ENCODE assay signal across 1 mouse cellular context in the genomic region with DNA sequence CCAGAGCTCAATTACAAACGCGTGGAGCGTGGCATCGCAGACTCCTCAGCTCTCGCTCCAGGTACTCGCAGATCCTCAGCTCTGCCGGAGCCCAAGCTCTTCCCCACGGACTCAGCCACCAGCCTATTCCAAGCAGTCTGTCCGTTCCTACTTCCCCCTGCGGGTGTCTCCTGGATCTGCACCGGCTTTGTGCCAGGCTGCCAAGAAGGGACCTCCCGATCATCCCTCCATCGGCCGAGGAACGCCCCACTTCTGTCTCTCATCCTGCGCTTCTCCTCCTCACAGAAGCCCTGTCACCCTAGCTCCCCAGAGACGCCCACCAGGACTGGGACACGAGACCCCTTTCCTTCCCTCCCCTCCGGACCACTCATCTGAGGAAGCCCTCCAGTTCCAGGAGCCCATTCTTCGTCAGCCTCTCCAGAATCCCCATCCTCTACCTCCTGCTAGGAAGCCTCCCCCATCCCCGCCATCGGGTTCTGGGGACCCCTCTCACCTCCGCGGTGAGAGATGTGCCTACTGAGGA.
A peak's percentile ranks its signal among the peaks of the same experiment; 100 is the strongest.
TF ChIP-seq lines count a peak whose summit lies in the region.

No protein-coding gene starts in this region.

TF ChIP-seq in MEL, 35 proteins besides CTCF, POLR2A, EP300 and RAD21 (continued from another document):
- TF ChIP-seq MAZ (IDR thresholded peaks at IDR 0.05; ENCODE audit: low read depth, low read length) (no peak), ZMIZ1 (IDR thresholded peaks at IDR 0.05; ENCODE audit: low read depth, low read length) (no peak), MAX (IDR thresholded peaks at IDR 0.05; ENCODE audit: low read length) (no peak), SMC3 (IDR thresholded peaks at IDR 0.05; ENCODE audit: low read depth, low read length) (peak; percentile 17; the same call in 1 of the 2 replicates), ELF1 (IDR thresholded peaks at IDR 0.05; ENCODE audit: low read depth, low read length) (no peak), NRF1 (IDR thresholded peaks at IDR 0.05; ENCODE audit: insufficient read depth, low read depth, low read length, poor library complexity, severe bottlenecking) (no peak), HCFC1 (IDR thresholded peaks at IDR 0.05; ENCODE audit: low read depth, low read length) (no peak), CHD1 (IDR thresholded peaks at IDR 0.05; ENCODE audit: low read depth, low read length) (no peak)
